Mouse (Mus musculus) CD4-positive, CD25-positive, alpha-beta regulatory T cell, adult 4 months (primary cell): ENCODE results near the gene Trhr2. TPM values are rescaled to one million over a fixed set of nuclear protein-coding genes. Genes with fewer than 3 reads are reported as not detected.

Experiments
- ATAC-seq: one replicate; pipeline ENCODE4 v1.8.0; 2017
- polyA plus RNA-seq, 2 experiments: library from polyadenylated mRNA; unstranded; fragments of 100-300 nt; shearing (Covaris generic); gene quantifications; one replicate each; pipeline ENCODE4 v1.2.1; 2017

Gene Trhr2
- polyA plus RNA-seq, result not detected

DNA sequence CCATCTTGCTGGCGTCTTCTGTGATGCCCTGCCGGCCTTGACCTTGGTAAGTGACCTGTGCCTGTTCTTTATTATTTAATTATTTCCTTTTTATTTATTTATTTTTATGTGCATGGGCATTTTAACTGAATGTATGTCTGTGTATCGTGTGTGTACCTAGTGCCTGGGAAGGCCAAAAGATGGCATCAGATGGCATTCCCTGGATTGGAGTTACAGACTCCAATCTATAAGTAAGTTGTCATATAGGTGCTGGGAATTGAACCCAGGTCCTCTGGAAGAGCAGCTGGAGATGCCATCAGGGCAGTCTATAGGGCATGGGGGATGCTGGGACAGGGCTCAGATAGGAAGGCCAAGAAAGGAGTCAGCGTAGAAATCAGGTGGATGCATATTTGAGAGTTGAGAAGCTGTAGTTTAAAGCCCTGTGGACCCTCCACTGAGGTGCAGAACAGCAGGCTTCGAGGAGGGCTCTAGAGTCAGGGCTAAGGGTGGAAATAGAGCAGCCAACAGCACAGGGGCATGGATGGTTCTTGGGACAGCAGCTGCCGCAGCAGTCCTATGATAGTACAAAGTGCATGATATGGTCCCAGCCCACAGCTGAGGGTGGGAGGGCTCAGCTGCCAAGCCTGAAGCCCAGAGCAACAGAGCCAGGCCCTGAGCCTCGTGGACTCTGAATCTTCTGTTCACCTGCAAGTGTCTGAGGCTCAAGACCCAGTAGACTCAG lies at the start of gene Trhr2:
Trhr2 (minus strand) TSS at position 51 of the 721 bp plus-strand sequence.
- no peak for ATAC-seq

DNA sequence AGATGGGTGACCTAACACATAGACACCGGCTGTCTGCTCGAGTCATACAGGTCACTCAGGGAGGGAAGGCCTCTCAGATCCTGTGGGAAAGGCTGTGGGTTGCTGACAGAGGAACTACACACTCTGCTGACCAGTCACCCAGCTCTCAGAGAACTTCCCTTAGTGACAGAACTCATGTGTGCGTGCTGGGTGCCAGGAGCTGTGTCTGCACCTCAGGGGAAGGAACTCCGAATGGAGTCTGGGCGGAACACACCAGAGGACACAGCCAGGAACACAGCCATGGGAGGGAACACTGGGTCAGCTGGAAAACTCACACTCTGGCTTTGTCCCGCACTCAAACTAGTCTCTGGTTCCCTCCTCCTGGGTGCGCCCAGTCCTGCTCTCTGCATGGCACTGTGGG lies 47.1 kb upstream of the Trhr2 start:
- ATAC-seq, result no peak

DNA sequence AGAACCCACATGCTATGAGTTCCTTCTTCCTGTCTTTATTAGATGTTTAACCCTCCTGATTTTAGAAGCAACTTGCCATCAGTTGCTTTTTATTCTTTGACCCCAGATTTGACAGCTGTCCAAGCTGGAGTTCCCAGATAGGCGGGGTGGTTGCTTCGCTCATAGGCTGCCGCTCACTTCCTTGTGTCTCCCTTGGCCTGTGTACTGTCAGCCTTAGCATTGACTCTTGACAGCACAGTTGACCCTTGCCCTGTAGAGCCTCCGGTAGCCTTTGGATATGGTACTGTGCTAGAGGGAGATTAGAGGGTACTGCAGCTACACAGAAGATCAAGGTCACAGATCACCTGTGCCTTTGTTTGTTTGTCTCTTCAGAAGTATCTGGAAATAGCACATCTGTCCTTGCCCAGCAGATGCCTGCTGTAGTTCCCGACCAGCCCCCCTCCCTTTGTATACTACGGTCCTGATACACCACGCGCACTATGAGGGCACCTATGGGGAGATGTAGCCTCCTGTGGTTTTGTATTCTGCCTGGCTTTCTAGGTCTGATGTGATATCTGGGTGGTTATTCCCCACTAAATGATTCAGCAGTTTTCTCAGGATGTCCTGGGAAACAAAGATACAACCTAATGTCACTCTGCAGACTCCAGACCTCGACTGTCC lies 44.7 kb upstream of the Trhr2 start:
- no peak for ATAC-seq

DNA sequence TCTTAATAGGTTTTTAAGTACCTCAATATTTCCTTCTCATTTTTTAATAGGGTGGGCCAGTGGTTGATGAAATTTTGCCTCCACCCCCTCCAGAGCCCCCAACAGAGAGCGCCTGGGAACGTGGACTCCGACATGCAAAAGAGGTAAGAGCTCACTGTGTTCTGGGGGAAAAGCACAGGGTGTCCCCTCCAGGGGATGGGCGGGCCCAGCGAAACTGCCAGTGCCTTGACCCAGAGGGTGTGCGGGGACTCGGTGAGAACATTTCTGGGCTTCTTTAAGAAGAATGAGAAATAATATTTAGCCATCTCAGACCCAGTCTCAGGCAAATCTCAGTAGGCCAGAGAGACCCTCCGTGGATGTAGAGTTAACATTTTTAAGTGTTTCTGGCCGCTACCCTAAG lies 37.6 kb upstream of the Trhr2 start:
- no peak for ATAC-seq

DNA sequence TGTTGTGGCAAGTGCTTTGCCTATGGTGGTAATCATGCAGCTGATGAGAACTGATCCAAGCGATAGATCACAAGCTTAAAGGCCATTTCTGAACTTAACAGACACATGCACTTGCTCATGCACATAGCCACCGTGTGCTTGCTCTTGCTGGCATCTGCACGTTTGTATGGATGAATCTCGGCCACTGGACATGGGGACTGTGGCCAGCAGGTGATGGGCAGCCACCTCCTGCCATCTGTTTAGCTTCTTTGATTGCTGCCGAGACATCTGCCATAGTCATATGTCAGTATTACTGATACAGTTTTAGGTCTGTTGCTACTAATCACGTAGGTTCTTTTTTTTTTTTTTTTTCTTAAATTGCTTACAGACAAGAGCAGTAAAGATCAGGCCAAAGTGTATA lies 34.7 kb upstream of the Trhr2 start:
- ATAC-seq, result no peak

DNA sequence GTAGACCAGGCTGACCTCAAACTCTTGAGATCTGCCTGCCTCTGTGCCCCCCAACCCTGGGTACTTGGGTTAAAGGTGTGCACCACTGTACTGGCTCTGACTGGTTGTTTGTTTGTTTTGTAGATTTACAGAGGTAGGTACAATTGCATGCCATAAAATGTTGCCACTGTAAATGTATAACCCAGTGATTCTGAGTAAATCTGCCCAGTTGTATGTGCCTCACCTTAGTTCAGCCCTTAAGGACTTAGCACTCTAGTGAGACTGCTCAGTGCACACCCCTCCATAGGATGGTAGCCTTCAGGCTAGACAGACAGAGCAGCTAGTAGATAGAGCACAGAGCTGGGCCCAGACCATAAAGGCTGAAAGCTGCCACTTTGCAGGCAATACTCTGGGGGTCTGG lies 33.2 kb upstream of the Trhr2 start:
- ATAC-seq, result no peak

DNA sequence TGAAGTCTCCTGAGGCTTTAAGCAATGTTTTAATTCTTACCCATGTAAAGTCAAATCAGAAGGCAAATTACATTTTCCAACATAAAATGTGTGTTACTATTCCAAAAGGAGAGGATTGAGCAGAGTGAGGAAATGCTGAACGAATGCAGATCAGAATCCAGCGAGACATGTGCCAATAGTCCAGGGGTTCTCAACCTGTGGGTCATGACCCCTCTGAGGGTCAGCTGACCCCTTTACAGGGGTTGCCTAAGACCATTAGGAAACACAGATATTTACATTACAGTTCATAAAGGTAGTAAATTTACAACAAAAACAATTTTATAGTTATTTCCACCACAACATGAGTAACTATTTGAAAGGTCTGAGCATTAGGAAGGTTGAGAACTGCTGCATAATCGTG lies 30.2 kb upstream of the Trhr2 start:
- no peak for ATAC-seq

DNA sequence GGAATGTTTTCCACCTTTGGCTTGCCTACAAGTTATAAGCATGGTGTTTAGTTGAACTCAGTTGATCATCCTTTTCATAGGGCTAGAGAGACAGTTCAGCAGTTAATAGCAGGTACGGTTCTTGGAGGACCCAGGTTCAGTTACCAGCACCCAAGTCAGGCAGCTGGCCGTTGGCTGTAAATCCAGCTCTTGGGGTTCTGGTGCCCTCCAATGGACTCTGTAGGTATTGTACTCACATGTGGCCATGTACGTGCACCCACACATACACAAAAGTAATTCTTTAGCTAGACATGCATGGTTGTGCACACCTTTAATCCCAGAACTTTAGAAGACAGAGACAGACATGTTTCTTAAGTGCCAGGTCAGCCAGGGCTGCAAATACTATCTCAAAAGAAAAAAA lies 28.8 kb upstream of the Trhr2 start:
- no peak for ATAC-seq

DNA sequence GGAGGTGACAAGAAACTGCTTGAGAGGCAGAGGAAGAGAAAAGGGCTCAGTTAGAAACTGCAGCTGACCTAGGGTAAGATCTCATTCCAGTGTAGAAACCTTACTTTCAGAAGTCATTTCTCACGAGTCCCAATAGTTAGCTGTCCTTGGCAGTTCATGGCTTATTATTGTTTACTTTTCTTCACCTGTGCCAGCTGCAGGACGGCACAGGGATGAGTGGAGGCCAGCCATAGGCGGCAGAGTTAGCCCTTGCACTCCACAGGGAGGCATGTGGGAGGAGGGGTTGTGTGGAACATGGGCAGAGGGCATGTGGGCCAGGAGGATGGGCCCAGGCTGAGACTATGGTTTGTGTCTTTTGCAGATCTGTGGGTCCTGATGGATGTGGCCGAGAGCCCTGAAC lies 22.5 kb upstream of the Trhr2 start:
- no peak for ATAC-seq

DNA sequence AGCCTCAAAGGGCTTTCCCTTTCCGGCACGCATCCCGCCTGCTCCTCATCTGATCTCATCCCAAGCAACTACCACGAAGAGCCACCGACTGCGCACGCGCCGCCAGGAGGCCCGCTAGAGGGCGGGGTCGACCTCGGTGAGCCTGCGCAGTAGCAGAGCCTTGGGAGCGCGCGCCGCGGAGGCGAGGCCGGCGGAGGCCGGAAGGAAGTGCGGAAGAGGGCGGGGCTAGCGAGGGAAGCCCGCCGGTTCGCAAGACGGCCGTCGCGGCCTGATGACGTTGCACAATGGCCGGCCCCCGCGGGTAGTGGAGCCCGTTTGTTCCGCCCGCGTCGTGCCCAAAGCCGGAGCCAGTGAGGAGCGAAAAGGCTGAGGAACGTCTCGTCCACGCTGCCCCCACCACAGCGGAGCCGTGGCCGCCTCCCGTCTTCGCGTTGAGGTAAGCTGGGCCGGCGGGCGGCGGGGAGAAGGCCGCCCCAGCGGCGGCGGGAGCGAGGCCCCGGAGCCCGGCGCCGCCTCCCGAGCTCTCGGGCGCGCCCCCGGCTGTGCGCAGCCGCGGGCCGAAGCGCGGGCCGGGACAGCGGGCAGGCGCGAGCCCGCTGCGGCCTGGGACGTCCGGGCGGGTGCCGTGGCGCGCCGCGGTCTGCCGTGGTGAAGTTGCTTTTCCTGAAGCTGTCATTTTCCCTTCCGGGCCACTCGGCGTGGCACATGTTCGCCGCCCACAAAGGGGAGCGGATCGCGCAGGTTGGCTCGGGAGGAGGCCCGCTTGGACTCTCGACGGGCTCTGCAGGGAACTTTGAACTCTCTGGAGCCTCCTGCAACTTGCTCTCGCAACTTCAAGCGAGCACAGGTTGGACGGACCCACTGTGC lies 16.1 kb upstream of the Trhr2 start, which contains the start of gene Zc3h18:
Zc3h18 (plus strand) TSS at position 245 of the 867 bp plus-strand sequence.
- peak; percentile 96 for ATAC-seq

DNA sequence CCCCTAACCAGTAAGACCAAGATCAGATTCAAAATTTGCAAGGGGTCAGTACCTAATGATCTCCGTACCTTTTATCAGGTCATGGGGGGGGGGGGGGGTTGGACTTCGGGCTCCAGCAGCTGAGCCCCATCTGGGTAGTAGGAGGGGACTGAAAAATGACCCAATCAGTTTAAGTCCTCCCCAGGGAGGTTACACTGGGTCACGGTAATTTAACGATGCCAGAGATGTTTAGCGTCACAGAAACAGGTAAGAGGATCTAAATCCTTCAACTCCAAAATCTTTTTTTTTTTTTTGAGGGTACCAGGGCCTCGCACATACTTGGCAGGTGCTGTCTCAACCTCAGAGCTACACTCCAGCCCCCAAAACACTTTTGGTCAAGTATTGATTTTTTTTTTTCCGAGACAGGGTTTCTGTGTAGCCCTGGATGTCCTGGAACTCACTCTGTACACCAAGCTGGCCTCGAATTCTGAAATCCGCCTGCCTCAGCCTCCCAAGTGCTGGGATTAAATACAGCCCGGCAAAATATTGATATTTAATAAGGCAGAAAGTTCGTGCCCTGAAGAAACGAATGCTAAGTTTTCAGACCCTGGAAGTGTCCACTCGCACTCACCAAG lies 15.3 kb upstream of the Trhr2 start:
- ATAC-seq, result no peak

DNA sequence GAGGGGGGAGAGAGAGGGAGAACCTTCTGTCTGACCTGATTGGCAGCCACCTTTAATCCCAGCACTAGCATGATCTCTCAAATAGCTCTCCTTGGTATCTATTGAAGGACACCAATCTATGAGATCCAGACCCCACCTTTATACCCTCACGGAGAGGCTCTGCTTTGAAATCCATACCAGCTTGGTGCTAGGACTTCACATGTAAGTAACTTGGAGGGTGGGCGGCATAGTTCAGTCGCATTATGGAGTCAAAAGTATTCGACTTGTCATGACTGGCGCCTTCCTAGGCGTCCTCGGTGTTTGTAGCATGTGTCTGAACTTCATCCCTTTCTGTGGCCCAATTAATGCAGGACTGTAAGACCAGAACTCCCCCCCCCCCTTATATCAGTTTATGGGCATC lies 14.8 kb upstream of the Trhr2 start:
- ATAC-seq, result no peak

DNA sequence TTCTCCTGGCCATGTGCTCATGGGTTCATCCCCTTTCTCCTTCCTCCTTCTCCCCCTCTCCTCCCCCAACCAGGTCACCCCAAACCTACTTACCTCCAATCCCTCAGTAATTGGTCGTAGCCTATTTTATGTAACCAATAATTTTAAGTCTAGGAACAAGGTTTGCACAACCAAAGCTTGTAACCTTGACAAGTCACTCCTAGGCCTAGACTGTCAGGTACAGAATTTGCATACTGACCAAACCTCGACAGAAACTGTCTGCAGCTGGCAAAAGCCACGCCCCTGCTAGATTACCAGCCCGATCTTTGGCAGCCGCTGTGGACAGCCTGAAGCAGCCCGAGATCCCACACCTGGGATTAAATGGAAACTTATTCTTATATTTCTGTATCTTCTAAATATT lies 11.2 kb upstream of the Trhr2 start:
- ATAC-seq, result no peak

DNA sequence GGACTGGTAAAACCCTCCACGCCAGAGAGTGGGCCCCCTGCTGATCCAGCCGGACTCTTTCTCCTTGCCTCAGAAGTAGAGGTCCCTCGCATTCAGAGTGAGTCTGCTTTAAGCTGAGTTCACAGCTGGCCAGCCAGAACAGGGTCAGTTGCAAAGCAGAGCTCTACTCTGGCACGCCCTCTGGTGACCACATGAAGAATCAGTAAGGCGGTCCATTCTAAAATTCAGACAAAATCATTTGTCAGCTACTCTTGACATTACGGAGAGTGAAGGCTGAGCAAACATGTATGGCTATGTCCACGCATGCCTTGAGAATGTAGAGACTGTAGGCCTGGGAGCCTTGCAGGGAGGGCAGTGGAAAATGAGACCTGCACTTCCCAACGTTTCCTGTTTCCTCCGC lies 9.1 kb upstream of the Trhr2 start:
- no peak for ATAC-seq

DNA sequence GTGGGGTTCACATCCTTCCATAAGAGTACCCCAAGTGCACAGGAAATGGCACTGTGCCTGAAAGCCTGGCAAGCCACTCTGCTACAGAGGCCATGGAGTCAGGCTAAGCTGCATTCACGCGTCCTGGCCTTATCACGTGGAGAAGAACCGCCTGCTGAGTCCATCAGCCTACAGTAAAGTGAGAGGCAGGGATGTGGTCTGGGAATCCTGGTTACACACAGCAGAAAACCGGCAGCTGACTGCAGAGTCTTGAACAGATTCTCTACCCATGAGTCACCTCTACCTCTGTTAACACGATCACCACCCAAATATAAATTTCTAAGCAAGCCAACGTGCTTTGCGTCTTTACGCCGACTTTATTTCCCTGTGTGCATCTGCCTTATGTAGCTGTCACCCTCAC lies 7.9 kb upstream of the Trhr2 start:
- no peak for ATAC-seq

DNA sequence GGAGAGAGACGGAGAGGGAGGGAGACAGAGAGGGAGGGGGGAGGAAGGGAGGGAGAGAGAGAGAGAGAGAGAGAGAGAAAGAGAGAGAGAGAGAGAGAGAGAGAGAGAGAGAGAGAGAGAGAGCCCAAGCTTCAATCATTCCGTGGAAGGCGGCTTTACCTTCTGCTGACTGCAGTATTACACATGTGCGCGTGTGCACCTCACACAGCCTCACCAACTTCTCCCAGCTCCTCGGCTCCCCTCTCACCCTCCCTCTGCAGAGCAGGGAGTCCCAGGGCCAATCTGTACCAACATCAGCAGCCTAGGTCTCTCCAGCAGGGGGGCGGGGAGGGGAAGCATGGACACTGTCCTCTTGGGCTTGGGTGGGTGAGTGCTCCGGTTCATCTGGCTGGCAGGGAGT lies 2.4 kb upstream of the Trhr2 start:
- no peak for ATAC-seq

DNA sequence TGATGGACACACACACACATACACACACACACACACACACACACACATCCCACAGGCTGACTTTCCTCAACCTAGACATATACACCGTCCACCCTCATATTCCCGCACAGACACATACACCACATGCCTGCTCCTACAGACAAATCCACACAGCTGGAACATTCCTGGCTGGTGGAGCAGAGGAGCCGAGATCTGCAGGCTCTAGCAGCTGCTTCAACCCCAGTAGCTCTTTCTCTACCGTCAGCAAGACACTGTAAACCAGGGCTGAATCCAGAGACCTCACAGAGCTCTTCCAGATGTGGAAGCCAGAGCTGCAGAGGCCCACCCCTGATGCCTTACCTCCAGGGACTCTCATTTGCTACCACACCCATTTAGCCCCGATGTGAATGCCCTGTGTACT lies 1.7 kb upstream of the Trhr2 start:
- ATAC-seq, result no peak

DNA sequence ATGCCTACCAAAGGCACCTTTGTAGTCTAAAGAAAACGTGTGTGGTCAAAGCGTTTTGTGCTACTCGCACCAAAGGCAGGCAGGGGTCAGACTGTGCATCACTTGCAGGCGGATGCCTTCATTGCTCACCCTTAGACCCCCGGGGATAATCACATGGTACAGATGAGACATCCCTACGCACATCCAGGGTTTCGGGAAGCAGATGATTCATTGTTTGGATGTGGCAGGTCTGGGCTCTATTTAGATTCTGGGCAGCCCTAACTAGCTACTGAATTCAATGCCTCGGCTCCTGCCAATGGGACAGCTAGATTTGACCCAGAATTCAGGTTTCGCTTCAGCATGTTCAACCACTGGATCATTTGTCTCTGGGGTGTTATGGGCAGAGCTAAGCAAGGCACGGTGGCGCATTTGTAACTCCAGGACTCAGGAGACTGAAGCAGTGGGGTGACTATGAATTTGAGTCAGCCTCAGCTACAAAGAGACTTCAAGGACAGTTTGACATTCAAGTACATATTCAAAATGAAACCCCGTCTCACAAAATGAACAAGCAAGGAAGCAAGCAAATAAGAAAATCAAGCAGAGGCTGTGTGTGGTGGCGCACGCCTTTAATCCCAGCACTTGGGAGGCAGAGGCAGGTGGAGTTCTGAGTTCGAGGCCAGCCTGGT lies 1.3 kb downstream of the Trhr2 start:
- no peak for ATAC-seq

DNA sequence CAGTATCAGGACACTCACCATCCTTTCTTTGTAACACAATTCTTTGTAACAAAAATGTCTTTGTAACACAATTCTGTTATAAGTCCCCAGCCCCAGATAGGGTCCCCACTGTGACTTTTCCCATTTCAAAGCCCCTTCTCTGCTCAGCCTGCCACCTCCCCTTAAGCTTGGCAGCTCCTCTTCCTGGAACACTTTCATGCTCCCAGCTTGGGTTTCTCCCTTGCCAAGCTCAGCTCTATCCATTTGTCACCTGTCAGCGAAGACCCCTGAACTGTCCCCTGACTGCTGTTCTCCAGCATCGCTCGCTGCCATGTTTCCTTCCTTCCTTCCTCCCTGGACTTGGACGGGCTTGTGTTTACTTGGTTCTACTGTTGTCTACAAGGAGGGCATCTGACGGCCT lies 2.9 kb downstream of the Trhr2 start:
- ATAC-seq, result no peak

DNA sequence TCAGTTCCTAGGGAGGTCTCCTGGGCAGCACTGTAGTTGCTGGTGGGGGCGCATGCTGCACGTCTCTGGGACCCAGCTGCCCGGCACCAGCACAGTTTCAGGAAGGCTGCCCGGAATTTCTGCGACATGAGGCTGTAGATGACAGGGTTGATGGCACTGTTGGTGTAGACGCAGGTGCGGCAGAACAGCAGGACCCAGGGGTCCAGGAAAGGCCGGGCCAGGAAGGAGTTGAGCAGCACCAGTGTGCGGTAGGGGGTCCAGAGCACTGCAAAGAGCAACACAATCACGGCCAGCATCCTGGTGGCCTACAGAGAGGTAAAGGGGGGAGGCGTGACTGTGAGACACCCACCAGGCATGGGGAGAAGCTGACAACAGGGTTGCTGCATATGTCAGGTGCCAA lies 3.3 kb downstream of the Trhr2 start:
- ATAC-seq, result no peak

DNA sequence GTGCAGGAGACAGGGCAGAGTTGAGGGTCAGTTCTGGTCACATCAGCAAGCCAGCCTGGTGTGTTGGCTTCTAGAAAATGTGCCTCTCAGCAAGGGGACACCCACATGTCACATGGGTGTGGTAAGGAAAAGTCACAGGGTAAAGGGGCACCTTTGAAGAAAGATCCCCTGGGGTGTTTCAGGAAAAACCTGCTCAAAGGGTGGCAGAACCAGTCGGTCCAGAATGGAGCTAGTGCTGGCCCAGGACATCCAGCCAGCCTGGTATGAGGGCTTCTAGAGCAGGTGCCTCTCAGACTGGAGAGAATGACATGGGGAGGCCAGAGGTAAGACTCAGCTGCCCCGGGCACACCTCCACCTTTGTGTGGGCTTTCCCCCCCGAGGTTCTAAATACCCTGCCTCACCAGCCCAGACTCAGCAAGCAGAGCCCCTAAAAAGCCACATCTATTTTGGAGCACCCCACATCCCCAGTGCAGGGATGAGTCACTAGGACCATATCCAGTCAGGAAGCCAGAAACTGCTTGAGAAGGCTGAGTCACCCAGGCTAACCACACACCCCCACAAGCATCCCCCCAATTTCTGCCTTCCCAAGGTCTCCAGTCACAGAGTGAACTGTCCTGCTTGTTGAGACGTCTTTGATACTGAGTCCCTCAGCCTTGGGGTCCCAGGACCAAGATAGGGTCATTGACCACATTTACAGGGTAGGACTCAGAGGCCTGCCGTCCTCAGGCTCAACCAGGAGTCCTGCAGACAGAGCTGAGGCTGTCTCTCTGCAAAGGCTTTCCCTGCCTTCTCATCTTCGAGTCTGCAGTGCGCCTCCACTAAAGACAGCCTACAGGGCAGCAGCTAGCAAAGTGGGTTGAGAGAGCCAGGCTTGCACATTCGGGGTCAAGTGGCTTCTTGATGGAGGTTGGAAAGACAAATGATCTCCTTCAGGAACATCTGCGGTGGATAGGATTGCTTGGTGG lies 4.6 kb downstream of the Trhr2 start:
- no peak for ATAC-seq
